In genomic region chr3:33440905-33441304, GRCm38 (mm10) we compare ENCODE assay signal across 22 mouse cellular contexts.
DNase-seq lines count a peak whose midpoint lies in the region; ATAC-seq lines count a peak whose summit lies in the region.
"Had no signal": no experiment of that assay in that cellular context is flagged by ENCODE, and none has a peak within 500 bp of the region (broad histone marks: within the 10 kb centered on the region; RNA-seq: fewer than 3 reads in every experiment).

No protein-coding gene starts in this region.

- H3K27me3 ChIP-seq in forebrain, embryonic 11.5 days (ENCODE audit: control insufficient read depth, insufficient read depth, low read length): no peaks in the 10 kb centered on the region
- H3K27me3 ChIP-seq in forebrain, embryonic 10.5 days (ENCODE audit: poor library complexity, severe bottlenecking): no peaks in the 10 kb centered on the region
- no peaks in the 10 kb centered on the region for H3K27me3 ChIP-seq in hindbrain, embryonic 16.5 days (replicated peaks; ENCODE audit: control insufficient read depth, insufficient read depth, low read length)
- no peaks in the 10 kb centered on the region for H3K27me3 ChIP-seq in hindbrain, embryonic 13.5 days
- no peaks in the 10 kb centered on the region for H3K27me3 ChIP-seq in midbrain, embryonic 12.5 days
- H3K27me3 ChIP-seq in midbrain, embryonic 10.5 days (ENCODE audit: low read depth, poor library complexity, severe bottlenecking): no peaks in the 10 kb centered on the region
- no peaks in the 10 kb centered on the region for H3K27me3 ChIP-seq in midbrain, embryonic 16.5 days (ENCODE audit: control insufficient read depth, insufficient read depth, low read depth, low read length)
- H3K27me3 ChIP-seq: embryonic facial prominence, embryonic 12.5 days; heart, embryonic 15.5 days had no signal

- H3K27ac ChIP-seq in forebrain, embryonic 11.5 days (ENCODE audit: low read depth, low read length): no peak overlapping the region
- no peak overlapping the region for H3K27ac ChIP-seq in forebrain, embryonic 10.5 days
- H3K27ac ChIP-seq in hindbrain, embryonic 16.5 days (ENCODE audit: low read depth, low read length): no peak overlapping the region
- no peak overlapping the region for H3K27ac ChIP-seq in hindbrain, embryonic 13.5 days
- no peak overlapping the region for H3K27ac ChIP-seq in midbrain, embryonic 12.5 days (replicated peaks)
- H3K27ac ChIP-seq in midbrain, embryonic 10.5 days (replicated peaks): no peak overlapping the region
- H3K27ac ChIP-seq in midbrain, embryonic 16.5 days (ENCODE audit: low read length): no peak overlapping the region
- H3K27ac ChIP-seq: embryonic facial prominence, embryonic 12.5 days; heart, adult 2 months; heart, embryonic 15.5 days; hindbrain, postnatal 0 days had no signal

- no peaks in the 10 kb centered on the region for H3K4me1 ChIP-seq in forebrain, embryonic 11.5 days (replicated peaks; ENCODE audit: control insufficient read depth, insufficient read depth, low read length)
- H3K4me1 ChIP-seq in forebrain, embryonic 10.5 days: peaks cover 10% of the 10 kb centered on the region
- H3K4me1 ChIP-seq in hindbrain, embryonic 16.5 days (ENCODE audit: control insufficient read depth, insufficient read depth, low read depth, low read length): no peaks in the 10 kb centered on the region
- no peaks in the 10 kb centered on the region; the same call in 1 of the 2 replicates for H3K4me1 ChIP-seq in hindbrain, embryonic 13.5 days (replicated peaks)
- H3K4me1 ChIP-seq in midbrain, embryonic 12.5 days: peaks cover 7% of the 10 kb centered on the region; the same call in 1 of the 2 replicates
- peaks cover 6% of the 10 kb centered on the region for H3K4me1 ChIP-seq in midbrain, embryonic 10.5 days
- H3K4me1 ChIP-seq in midbrain, embryonic 16.5 days (ENCODE audit: control insufficient read depth, insufficient read depth, low read length): no peaks in the 10 kb centered on the region
- H3K4me1 ChIP-seq: embryonic facial prominence, embryonic 12.5 days; heart, embryonic 15.5 days had no signal

- no peaks in the 10 kb centered on the region for H3K36me3 ChIP-seq in forebrain, embryonic 11.5 days (ENCODE audit: control insufficient read depth, insufficient read depth, low read length)
- H3K36me3 ChIP-seq in forebrain, embryonic 10.5 days (replicated peaks): no peaks in the 10 kb centered on the region
- no peaks in the 10 kb centered on the region for H3K36me3 ChIP-seq in hindbrain, embryonic 16.5 days (ENCODE audit: control insufficient read depth, insufficient read depth, low read length)
- no peaks in the 10 kb centered on the region for H3K36me3 ChIP-seq in hindbrain, embryonic 13.5 days
- no peaks in the 10 kb centered on the region for H3K36me3 ChIP-seq in midbrain, embryonic 12.5 days
- no peaks in the 10 kb centered on the region for H3K36me3 ChIP-seq in midbrain, embryonic 10.5 days
- no peaks in the 10 kb centered on the region for H3K36me3 ChIP-seq in midbrain, embryonic 16.5 days (ENCODE audit: control insufficient read depth, insufficient read depth, low read length)
- H3K36me3 ChIP-seq: embryonic facial prominence, embryonic 12.5 days; G1E; heart, embryonic 15.5 days had no signal

- no peaks in the 10 kb centered on the region; the same call in 1 of the 2 replicates for H3K9me3 ChIP-seq in forebrain, embryonic 11.5 days (ENCODE audit: control insufficient read depth, low read length)
- H3K9me3 ChIP-seq in forebrain, embryonic 10.5 days: peaks cover 6% of the 10 kb centered on the region
- no peaks in the 10 kb centered on the region for H3K9me3 ChIP-seq in hindbrain, embryonic 16.5 days (ENCODE audit: control insufficient read depth, low read length)
- H3K9me3 ChIP-seq in hindbrain, embryonic 13.5 days: no peaks in the 10 kb centered on the region
- no peaks in the 10 kb centered on the region for H3K9me3 ChIP-seq in midbrain, embryonic 12.5 days
- no peaks in the 10 kb centered on the region; the same call in 1 of the 2 replicates for H3K9me3 ChIP-seq in midbrain, embryonic 10.5 days (replicated peaks)
- H3K9me3 ChIP-seq in midbrain, embryonic 16.5 days (replicated peaks; ENCODE audit: control insufficient read depth, low read length, poor library complexity, severe bottlenecking): no peaks in the 10 kb centered on the region
- H3K9me3 ChIP-seq: embryonic facial prominence, embryonic 12.5 days; G1E; heart, embryonic 15.5 days had no signal

- ATAC-seq in forebrain, embryonic 11.5 days (replicated peaks; ENCODE audit: low FRiP score): 0 out of 2 replicates have a peak, but pooled peaks have one; percentile 56
- ATAC-seq in hindbrain, embryonic 16.5 days: peak; percentile 58; the same call in 1 of the 2 replicates
- ATAC-seq in hindbrain, embryonic 13.5 days (ENCODE audit: low FRiP score): no peak
- ATAC-seq in midbrain, embryonic 12.5 days (ENCODE audit: low FRiP score, low read depth): 0 out of 2 replicates have a peak, but pooled peaks have one; percentile 30
- ATAC-seq in midbrain, embryonic 16.5 days: peak; percentile 54
- ATAC-seq: CD4-positive, CD25-positive, alpha-beta regulatory T cell, adult 4 months had no signal

- no peak overlapping the region for H3K9ac ChIP-seq in forebrain, embryonic 11.5 days (ENCODE audit: low read length)
- H3K9ac ChIP-seq in hindbrain, embryonic 16.5 days (ENCODE audit: low read depth, low read length): no peak overlapping the region
- no peak overlapping the region for H3K9ac ChIP-seq in hindbrain, embryonic 13.5 days
- H3K9ac ChIP-seq in midbrain, embryonic 12.5 days (replicated peaks): no peak overlapping the region
- H3K9ac ChIP-seq in midbrain, embryonic 16.5 days (ENCODE audit: low read depth, low read length): no peak overlapping the region
- H3K9ac ChIP-seq: embryonic facial prominence, embryonic 12.5 days; heart, embryonic 15.5 days had no signal

- no peak overlapping the region for H3K4me3 ChIP-seq in forebrain, embryonic 11.5 days (ENCODE audit: low read depth, low read length)
- no peak overlapping the region for H3K4me3 ChIP-seq in forebrain, embryonic 10.5 days
- no peak overlapping the region for H3K4me3 ChIP-seq in hindbrain, embryonic 16.5 days (ENCODE audit: low read length)
- H3K4me3 ChIP-seq in hindbrain, embryonic 13.5 days: no peak overlapping the region
- H3K4me3 ChIP-seq in midbrain, embryonic 12.5 days: no peak overlapping the region
- no peak overlapping the region for H3K4me3 ChIP-seq in midbrain, embryonic 10.5 days
- no peak overlapping the region for H3K4me3 ChIP-seq in midbrain, embryonic 16.5 days (ENCODE audit: low read depth, low read length)
- H3K4me3 ChIP-seq: embryonic facial prominence, embryonic 12.5 days; heart, adult 2 months; heart, embryonic 15.5 days had no signal

- no peak overlapping the region for H3K4me2 ChIP-seq in forebrain, embryonic 11.5 days (ENCODE audit: low read depth, low read length, severe bottlenecking)
- H3K4me2 ChIP-seq in hindbrain, embryonic 16.5 days (ENCODE audit: low read length): no peak overlapping the region
- H3K4me2 ChIP-seq in hindbrain, embryonic 13.5 days: no peak overlapping the region
- no peak overlapping the region for H3K4me2 ChIP-seq in midbrain, embryonic 12.5 days (replicated peaks)
- H3K4me2 ChIP-seq in midbrain, embryonic 16.5 days (ENCODE audit: low read length): no peak overlapping the region
- H3K4me2 ChIP-seq: embryonic facial prominence, embryonic 12.5 days; heart, embryonic 11.5 days; heart, embryonic 15.5 days had no signal

- WGBS in forebrain, embryonic 11.5 days: 58% methylated on average over 2 of the region's 2 CpGs
- 58% methylated on average over 2 of the region's 2 CpGs for WGBS in forebrain, embryonic 10.5 days
- WGBS in hindbrain, embryonic 16.5 days: 55% methylated on average over 2 of the region's 2 CpGs
- whole genome bisulfite sequencing in hindbrain, embryonic 13.5 days: 54% methylated on average over 2 of the region's 2 CpGs
- 62% methylated on average over 2 of the region's 2 CpGs for WGBS in midbrain, embryonic 12.5 days
- WGBS in midbrain, embryonic 10.5 days: 72% methylated on average over 2 of the region's 2 CpGs
- WGBS in midbrain, embryonic 16.5 days: 49% methylated on average over 2 of the region's 2 CpGs

- DNase-seq in forebrain, embryonic 11.5 days (ENCODE audit: low spot score): no peak
- no peak for DNase-seq in forebrain, embryonic 10.5 days (ENCODE audit: extremely low spot score, low spot score)
- DNase-seq in midbrain, embryonic 10.5 days (ENCODE audit: low spot score): no peak
- no peak for DNase-seq in retina, postnatal 1 day
- DNase-seq: adrenal gland, adult 8-10 months; adrenal gland, postnatal 36 days; B cell, adult 2 months; cerebellum, adult 2 months; cerebellum, postnatal 10 days; gastrocnemius, postnatal 14 days; heart, adult 2 months; heart, postnatal 14 days had no signal
